Mouse (Mus musculus): ENCODE data around the gene Cmtm4. TPM values are rescaled to one million over a fixed set of nuclear protein-coding genes. Genes with fewer than 3 reads are reported as not detected.

Cmtm4 gene
- polyA plus RNA-seq, 2 experiments from 2014 or later = 0.16 to 0.43 TPM

DNA sequence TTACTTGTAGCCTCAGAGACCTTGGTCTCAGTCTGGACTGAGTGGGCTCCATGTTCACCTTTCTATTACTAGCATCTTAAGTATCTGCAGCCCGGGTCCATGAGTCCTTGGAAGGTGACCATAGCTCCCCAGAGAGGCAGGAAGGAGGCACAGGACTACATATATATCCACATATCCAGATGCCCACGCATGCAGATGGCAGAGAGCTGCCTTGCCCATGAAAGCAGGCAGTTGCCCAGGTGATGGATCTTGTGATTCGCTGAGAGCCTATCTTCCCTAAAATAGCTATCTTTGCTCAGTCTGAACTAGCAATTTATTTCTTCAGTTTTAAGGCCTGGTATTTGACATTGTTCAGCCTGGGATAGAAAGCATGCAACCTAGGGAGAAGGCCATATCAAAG, 15.9 kb upstream of the Cmtm4 start:
- ATAC-seq = no peak

DNA sequence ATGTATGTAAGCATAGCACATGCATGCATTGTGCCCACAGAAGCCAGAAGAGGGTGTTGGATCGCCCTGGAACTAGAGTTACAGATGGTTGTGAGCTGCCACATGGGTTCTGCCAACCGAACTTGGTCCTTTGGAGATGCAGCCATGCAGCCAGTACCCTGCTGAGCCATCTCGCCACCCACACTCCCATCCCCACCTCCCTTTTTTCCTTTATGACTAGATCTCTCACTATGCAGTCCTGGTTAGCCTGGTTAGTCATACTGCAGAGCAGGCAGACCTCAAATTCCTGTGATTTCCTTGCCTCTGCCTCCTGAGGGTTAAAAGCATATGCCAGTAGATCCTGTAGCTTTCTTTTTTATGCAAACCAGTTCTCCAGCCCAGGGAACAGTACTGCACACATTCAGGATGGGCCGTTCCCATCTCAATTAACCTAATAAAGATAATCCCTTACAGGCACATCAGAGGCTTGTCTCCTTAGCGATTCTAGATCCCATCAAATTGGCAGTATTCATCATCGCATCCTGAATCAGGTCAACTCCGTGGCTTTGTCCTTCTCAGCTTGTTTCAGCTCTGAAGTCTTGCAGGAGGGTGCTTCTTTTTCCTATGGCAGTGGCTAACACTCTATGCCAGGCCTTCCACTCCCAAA, 15.1 kb upstream of the Cmtm4 start:
- ATAC-seq = no peak

DNA sequence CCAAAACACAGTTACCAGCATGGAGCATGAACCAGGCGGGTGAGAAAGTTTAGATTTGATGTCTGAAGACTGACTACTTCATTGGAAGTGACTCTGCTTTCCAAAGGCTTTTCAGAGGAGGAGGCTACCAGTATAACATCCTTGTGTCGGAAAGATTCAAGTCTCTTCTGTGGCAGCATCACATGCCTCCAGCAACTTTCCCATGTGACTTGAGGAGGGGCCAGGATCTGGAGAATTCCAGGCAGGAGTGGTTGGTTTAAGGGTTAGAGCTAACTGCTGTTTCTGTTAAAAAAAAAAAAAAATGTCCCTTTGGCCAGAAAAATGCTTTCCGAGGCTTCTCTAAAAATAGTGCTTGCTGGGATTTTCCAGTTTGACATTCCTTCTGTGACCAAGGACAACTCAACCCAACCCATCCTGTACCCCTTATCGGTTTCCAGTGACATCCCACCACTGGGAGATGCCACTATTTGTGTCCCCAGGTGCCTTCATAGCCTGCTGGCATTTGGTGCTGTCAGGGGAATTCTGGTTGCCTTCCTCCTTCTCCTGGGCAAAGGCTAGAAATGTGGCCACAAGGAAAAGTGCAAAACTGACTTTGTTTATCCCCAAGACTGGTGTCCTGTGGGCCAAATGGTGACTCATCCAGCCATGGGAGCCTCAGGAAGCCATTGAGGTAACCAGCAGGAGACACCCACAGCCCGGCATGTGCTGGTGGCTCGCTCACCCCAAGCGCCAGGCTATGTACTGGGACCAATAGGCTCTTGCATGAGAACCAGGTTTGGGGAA, 12.9 kb upstream of the Cmtm4 start:
- ATAC-seq = no peak

DNA sequence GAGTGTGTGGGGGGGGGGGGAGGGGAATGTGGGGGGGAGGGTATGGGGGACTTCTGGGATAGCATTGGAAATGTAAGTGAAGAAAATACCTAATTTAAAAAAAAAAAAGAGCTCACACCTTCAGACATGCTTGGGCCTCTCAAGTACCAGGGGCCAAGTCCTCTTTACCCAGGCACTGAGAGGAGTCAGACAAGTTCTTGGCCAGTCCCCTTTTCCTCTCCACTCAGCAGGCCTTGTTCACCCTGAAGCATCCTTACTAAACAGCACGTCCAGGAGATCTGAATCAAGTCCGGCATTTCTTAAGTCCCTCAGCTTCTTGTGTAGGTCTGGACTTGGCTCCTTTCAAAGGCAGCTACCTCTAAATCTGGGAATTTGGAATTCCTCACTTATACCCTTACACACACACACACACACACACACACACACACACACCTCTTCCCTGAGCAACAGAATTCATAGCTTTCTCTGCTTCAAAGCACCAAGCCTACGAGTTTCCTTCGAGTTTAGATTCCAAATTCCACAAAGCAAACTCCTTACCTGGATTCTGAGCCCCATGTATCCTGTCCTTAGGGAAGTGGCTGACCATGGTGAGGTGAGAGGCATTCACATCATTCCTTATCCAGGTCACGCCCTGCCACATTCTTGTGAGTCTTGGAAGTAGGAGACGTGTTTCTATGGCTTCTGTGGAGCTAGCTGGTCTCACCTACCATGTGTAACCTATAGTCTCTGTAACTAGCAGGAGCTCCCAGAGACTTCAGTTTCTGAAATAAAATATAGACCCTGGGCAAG, 10.9 kb upstream of the Cmtm4 start:
- ATAC-seq = no peak

DNA sequence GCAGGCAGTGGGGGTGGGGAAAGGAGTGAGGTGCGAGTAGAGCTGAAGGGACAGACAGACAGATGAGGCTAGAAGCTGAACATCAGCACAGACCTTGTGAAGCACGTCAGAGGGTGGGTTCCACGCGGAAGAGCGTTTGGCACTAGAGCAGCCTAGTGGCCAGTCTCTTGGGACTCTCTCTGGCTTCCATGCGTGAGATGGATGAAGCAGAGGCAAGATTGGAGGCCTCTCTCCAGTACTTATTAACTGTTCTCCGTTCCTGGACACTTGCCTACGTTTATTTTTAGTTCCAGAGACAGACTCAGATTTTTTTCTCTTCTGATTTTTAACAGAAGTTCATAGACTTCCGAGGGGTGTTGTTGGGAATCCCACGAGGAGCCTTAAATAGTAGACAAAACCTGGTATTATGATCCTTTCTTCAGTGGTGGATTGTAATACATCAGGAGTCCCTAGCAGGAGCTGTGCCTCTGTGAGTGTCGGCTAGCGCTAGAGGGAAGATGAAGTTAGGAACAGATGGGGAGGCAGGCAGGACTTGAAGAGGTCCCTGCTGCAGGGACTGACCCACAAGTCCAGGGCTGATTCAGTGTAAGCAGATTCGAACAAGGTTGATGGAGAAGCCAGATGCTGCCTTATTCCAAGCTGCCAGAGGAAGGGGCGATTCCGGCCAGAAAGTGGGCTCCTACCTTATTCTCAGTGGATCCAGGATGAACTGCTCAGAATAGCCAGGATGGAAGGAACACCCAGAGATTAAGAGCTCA, 10.0 kb upstream of the Cmtm4 start:
- no peak for ATAC-seq

DNA sequence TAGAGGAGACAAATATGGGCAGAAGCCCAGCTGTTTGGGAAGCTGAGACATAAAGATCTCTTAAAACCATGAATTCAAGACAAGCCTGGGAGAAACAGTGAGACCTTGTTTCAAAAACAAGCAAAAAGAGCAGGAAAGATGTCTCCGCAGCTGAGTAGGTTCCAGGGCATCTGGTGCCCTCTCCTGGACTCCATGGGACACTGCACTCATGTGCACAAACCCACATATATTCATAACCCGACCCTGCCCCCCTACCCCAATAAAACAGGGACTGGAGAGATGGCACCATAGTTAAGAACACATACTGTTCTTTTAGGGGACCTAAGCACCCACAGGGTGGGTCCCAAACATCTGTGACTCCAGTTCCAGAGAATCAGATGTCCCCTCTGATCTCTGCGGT, 8.0 kb upstream of the Cmtm4 start:
- no peak for ATAC-seq

DNA sequence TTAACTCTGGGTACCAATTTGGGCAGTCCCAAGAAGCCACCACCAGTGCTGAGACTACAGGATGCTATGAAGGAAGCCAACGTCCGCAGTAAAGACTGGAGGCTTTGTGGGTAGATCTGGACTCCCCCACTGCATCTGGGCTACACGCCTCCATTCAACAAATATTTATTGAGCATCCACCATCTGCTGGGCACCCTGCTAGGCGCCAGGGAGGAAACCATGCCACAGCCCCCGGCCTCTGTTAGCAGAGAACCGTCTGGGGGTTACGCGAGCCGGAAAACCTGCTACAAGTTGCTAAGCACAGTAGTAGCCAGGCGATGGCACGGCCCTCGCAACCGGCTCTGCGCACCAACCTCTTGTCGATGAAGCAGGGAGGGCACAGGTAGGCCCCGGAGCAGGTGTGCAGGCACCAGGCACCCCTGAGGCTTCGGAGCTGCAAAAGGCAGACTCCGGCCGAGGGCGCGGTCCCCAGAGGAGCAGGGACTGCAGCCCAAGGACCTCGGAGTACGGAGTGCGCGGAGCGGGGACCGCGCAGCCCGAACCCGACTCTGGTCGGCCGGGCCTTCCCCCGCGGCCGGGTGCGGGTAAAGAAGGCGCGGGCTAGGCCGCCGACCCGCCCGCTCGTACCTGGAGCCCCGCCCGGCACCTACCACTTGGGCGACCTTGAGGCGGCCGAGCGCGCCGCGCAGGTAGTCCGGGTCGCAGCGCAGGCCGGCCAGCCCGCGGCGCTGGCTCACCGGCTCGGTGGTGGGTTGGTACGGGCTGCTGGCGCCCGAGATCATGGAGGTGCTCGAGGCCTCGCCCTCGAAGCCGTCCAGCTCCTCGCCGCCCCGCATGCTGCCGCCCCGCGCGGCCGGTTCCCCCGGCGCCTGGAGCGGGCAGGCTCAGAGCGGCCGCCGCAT, 555 bp downstream of the Cmtm4 start:
- ATAC-seq = peak; percentile 60

DNA sequence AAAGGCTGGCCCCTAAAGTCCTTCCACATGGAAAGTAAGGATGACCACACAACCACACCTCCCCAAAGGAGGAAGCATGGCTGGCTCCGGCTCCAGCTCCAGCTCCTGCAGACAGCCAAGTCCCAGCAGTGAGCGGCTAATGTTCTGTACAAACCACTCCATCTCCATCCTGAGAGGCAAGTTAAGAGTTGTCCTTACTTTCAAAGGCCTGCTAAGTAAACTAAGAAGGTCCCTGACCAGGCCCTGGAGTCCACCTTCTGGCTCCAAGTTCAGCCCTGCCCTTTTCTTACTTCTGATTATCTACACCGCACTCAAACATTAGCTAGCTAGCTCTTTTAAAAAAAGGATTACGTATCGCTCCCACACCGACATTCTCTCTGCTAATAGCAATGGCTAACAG, 1.8 kb downstream of the Cmtm4 start:
- ATAC-seq = no peak

DNA sequence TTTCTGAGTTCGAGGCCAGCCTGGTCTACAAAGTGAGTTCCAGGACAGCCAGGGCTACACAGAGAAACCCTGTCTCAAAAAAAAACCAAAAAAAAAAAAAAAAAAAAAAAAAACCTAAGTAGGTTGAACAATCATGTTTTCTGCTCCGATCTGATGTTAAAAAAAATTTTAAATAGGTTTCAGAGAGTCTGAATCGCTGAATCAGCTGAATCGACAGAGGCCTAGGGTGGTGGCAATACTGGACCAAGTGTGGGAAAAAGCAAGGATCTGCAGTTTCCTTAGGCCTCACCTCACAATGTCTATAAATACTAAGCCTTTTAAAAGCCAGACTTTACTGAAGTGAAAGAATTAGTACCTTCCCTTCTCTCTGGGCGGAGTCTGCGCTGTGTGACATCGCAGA, 2.5 kb downstream of the Cmtm4 start:
- no peak for ATAC-seq

DNA sequence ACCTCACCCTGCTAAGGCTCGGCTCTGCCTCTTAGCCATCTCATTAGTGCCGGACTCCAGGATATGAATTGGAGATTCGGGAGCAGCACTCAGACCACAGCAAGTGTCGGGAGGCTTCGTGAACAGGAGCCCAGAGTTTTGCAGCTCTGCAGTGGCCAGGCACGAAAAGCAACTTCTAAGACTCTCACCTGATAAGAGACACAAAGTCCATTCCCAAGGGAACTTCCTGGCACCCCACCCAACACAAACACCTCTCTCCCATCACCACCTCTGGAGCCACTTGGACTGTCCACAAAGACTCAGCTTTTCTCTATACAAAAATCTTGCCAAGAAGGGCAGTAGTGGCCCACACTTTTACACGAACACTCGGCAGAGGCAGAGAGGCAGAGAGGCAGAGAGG, 5.4 kb downstream of the Cmtm4 start:
- no peak for ATAC-seq

DNA sequence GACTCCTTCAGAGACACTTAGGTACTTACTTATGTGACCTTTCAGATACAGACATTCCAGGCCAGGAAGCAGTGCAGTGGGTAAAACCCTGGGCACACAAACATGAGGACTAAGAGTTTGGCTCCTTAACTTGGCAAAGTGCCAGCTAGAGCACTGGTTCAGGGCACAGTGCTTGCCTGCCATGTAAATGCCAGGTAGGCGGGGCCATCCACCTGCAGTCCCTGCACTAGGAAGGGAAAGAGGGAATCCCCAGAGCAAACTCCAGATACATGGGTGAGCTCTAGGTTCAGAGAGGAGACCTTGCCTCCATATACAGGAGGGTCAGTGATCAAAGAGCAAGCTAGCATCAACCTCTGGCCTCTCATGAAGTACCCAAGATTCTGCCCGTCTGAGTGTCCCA, 7.6 kb downstream of the Cmtm4 start:
- ATAC-seq = no peak

DNA sequence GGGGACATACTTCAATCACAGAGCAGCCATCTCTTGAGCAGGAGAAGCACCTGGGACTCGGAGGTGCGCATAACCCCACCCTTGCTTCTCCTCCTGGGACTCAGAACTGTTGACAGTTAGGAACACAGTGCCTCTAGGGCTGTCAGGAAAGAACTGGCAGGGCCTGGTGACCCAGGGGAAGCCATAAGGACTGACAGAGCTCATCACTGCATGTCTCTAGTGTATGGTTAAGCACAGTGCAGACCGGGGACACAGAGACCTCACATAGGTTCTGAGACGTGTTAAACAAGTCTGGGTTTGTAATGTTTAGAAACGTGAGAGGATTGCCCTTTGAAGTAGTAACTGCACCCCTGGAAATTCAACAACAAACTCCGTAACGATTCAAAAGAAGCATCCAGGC, 8.1 kb downstream of the Cmtm4 start:
- no peak for ATAC-seq

DNA sequence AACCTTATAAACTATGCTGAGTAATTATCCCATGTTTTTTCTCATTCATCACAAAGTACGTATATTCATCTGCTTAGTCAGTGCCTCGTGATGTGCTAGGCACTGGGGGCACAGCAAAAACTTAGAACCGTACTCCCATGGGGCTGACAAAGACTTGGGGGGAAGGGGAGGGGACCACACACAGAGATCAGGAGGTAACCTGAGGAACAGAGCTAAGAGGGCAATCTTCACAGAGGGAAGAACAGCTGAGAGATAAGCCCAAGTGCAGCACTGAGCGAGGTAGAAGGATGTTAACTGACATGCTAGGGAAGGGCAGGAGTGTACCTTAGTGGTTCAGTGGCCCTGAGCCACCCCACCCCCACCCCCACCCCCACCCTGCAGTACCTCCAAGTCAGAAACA, 8.9 kb downstream of the Cmtm4 start:
- no peak for ATAC-seq

DNA sequence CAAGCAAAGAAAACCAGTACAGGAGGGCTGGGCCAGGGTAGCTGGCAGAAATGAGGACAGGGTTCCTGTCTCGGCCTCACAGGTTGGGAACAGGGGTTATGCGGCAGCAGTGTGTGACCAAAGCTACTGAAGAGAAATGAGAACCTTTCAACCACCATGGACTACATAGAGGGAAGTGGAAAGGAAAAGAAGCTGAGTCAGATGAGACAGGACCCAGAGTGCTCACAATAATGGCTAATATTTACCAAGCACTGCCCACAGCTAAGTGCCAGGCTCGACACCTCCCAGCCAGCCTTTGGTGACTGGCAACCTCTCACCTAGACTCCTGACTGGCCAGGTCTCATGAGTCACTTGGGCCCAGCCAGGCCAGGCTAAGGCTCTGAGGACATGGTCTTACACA, 11.6 kb downstream of the Cmtm4 start:
- ATAC-seq = no peak

DNA sequence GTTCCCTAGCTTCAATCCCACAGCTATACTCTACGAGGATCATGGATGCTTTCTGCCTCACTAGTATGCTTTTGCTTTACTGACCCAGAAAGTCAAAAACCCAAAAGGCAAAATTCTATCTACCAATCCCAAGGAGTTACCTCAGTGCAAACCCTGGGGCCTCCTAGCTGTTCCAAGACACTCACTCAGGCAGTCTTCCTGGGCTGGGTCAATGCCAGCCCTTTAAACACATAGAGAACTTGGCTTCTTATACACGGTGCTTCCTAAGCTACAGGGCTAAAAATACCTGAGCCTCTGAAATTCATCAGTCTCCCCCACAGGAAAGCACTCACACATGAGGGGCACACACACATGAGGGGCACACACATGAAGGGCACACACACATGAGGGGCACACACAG, 12.3 kb downstream of the Cmtm4 start:
- no peak for ATAC-seq

DNA sequence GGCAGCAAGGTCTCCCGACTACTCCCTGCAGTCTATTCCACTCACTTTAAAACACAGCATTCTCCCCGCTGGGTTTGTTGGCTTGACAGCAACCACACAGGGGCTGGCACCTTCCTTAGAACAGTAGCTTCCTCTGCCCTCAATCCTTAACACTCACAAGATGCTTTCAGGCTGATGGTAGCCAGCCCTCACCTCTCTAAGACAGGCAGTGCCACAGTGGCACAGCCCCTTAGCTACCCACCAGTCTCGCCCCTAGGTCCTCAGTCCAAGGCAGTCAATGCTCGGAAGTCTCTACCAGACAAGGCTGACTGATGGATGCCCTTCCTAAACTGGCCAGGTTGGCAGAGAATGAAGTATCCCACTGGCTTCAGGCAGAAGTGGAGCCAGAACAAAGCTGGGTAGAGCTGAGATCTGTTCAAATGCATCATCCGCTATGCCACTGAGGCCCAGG, 14.6 kb downstream of the Cmtm4 start:
- no peak for ATAC-seq

DNA sequence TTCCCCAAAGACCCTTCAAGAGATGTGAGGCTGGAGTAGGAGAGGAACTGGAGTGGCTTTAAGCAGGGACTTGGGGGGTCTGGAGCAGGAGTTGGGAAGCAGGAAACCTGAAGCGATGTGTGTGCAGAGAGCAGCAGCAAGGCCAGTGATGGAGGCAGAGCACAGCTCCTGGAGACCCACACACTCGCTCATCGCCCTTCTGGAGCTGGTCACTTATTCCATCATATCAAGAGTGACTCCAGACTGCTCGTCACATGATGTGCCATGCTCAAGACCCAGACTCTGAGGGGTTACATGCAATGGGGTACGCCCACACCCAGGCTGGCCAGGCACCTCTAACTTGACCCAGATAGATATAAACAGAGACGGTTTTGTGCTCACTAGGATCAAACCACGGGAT, 15.3 kb downstream of the Cmtm4 start:
- ATAC-seq = no peak

DNA sequence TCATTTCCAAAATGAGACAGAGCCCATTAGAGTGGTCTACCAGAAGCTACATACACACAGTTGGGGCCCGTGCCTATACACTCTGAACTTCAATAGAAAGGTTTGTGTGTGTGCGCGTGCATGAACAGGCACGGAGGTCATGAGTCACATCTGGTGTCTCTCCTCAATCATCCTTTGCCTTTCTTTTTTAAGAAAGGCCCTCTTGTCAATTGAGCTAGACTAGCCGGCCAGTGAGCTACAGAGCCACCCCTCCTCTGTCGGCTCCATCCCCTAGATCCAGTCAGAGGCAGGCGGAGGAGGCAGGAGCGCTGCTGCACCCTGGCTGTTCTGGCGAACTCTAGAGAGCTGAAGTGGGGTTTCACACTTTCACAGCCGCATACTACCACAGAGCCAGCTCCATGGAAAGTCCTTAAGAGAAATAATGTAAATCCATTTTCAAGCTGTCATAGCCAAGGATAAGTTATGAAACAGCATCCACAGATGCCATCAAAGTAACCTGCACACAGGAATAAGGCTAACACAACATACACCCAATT, 16.2 kb downstream of the Cmtm4 start:
- no peak for ATAC-seq

DNA sequence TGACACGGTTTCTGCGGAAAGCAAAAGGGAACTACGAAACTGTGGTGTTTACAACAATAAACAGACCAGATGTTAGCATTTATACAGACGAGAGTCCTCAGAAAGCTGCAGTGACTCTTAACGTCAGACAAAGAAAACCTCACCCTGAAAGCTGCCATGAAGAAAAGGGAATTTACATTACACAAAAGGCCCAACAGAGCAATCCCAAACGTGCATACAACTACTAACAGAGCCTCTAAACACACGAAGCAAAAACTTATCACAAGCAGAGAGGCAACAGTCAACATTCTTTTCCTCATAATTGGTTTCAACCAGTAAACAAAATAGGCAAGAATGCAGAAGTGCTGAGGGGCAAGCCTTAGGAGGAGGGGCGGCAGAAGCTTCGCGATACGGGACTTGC, 18.9 kb downstream of the Cmtm4 start:
- no peak for ATAC-seq

DNA sequence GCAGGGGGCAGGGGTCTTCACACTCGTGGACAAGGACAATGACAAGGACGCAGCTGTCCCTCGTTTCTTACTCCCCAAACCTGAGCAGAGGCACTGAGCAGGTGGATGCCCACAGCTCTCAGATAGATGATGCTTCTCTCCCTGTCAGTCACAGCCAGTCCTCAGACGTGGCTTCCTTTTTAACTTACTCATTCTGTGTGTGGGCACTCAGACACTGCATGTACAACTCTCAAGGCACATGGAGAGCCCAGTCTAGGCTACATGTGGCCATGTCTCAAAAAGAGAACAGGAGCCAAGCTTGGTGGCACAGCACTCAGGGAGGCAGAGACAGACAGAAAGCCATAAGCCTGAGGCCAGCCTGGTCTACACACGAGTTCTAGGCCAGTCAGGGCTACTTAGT, 19.6 kb downstream of the Cmtm4 start:
- no peak for ATAC-seq

Data from CD4-positive, CD25-positive, alpha-beta regulatory T cell, adult 4 months (primary cell).